Mouse (Mus musculus) testis, adult 2 months (tissue): Measurements from ENCODE around the gene Lyst. TPM values are rescaled to one million over a fixed set of nuclear protein-coding genes. Genes with fewer than 3 reads are reported as not detected.
"Not testable (repeated sequence)": the region's sequence is repeated elsewhere in the genome, so short reads cannot be mapped to it uniquely, and the experiment has no call there.

Source experiments
- H3K27ac ChIP-seq: fragments of 200-500 bp; 2 replicates; pipeline ENCODE4 v1.5.1; 2012; ENCODE audit warnings: low read depth, low read length; ENCODE audit not compliant: control insufficient read depth, insufficient read depth
- H3K27me3 ChIP-seq: fragments of 200-500 bp; 2 replicates; pipeline ENCODE4 v1.6.1; 2012; ENCODE audit warnings: mild to moderate bottlenecking, low read length, moderate library complexity; ENCODE audit not compliant: control insufficient read depth, insufficient read depth
- H3K36me3 ChIP-seq: fragments of 200-500 bp; 2 replicates; pipeline ENCODE4 v1.6.1; 2012; ENCODE audit warnings: mild to moderate bottlenecking, low read length; ENCODE audit not compliant: control insufficient read depth, insufficient read depth
- H3K4me1 ChIP-seq: fragments of 200-500 bp; 2 replicates; pipeline ENCODE4 v1.6.1; 2012; ENCODE audit warnings: low read length; ENCODE audit not compliant: control insufficient read depth, insufficient read depth
- H3K4me3 ChIP-seq: fragments of 200-500 bp; 2 replicates; pipeline ENCODE4 v1.5.1; 2012; ENCODE audit warnings: low read depth, mild to moderate bottlenecking, low read length, moderate library complexity, mixed read lengths; ENCODE audit not compliant: control insufficient read depth
- CTCF ChIP-seq: fragments of 200-500 bp; IDR thresholded peaks from 2 replicates; pipeline ENCODE4 v1.5.1; 2012; ENCODE audit warnings: low read depth, mild to moderate bottlenecking, inconsistent platforms, low read length, moderate library complexity; ENCODE audit not compliant: control insufficient read depth, insufficient read depth, insufficient replicate concordance
- POLR2A ChIP-seq: fragments of 200-500 bp; IDR thresholded peaks from 2 replicates; pipeline ENCODE4 v1.6.1; 2012; ENCODE audit warnings: low read depth, mild to moderate bottlenecking, inconsistent platforms, low read length, moderate library complexity; ENCODE audit not compliant: control insufficient read depth
- polyA plus RNA-seq: library from polyadenylated mRNA; depleted of rRNA; stranded (reverse); fragments of >200 nt; gene quantifications from 2 replicates; pipeline ENCODE4 v1.2.3, GENCODE M21; 2012

Lyst gene
- polyA plus RNA-seq, 1 experiment = 7.5 TPM

GRCm38 (mm10) chr13:13796082-13796481, 205.9 kb downstream of the Lyst start:
- Histone ChIP-seq H3K27me3 (no peaks in the 10 kb centered on the region), H3K4me1 (no peaks in the 10 kb centered on the region; the same call in 1 of the 2 replicates), H3K36me3 (no peaks in the 10 kb centered on the region), H3K4me3 (no peak overlapping the region), H3K27ac (no peak overlapping the region)
- no peak for TF ChIP-seq POLR2A
- TF ChIP-seq CTCF = no peak

DNA sequence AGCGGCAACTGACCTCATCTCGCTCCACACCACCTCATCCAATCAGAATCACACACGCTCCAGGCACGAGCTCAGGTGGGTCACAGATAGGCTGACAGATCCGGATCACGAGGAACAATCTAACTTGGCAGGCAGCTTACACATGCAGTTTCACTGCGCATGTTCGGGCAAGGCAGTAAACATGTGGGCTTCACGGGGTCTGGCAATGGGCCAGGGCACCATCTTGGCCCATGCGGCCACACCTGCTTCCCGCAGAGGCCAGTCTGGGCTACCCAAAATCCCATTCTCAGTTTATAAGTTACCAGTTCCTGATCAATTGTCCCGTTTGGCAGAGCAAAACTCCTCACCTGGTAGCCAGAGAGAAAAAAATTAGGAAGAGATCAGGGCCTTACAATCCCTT, 207.6 kb downstream of the Lyst start:
- H3K36me3 ChIP-seq, H3K4me3 ChIP-seq, H3K27me3 ChIP-seq, H3K4me1 ChIP-seq, H3K27ac ChIP-seq: not testable (repeated sequence)

GRCm38 (mm10) chr13:13798775-13799174, 208.6 kb downstream of the Lyst start:
- H3K27ac ChIP-seq = no peak overlapping the region
- H3K4me3 ChIP-seq = no peak overlapping the region
- no peaks in the 10 kb centered on the region for H3K27me3 ChIP-seq
- H3K36me3 ChIP-seq = no peaks in the 10 kb centered on the region
- H3K4me1 ChIP-seq = no peaks in the 10 kb centered on the region; the same call in 1 of the 2 replicates
- no peak for TF ChIP-seq POLR2A
- no peak for TF ChIP-seq CTCF

GRCm38 (mm10) chr13:13808337-13809132, 218.3 kb downstream of the Lyst start:
- Histone ChIP-seq H3K27ac (no peak overlapping the region), H3K4me3 (no peak overlapping the region), H3K4me1 (no peaks in the 10 kb centered on the region), H3K27me3 (no peaks in the 10 kb centered on the region), H3K36me3 (no peaks in the 10 kb centered on the region)
- TF ChIP-seq CTCF (no peak), POLR2A (no peak)

GRCm38 (mm10) chr13:13810885-13811284, 220.7 kb downstream of the Lyst start:
- TF ChIP-seq POLR2A = no peak
- TF ChIP-seq CTCF = no peak
- H3K4me3 ChIP-seq = no peak overlapping the region
- H3K4me1 ChIP-seq = no peaks in the 10 kb centered on the region

GRCm38 (mm10) chr13:13818696-13819095, 228.5 kb downstream of the Lyst start:
- no peak overlapping the region for H3K4me3 ChIP-seq
- H3K36me3 ChIP-seq = no peaks in the 10 kb centered on the region
- H3K27me3 ChIP-seq = no peaks in the 10 kb centered on the region
- H3K27ac ChIP-seq = no peak overlapping the region
- no peaks in the 10 kb centered on the region for H3K4me1 ChIP-seq
- TF ChIP-seq POLR2A (no peak), CTCF (no peak)

More at GRCm38 (mm10) chr13:13810885-13811284, 220.7 kb downstream of the Lyst start:
- Histone ChIP-seq H3K36me3 (no peaks in the 10 kb centered on the region), H3K27ac (no peak overlapping the region), H3K27me3 (no peaks in the 10 kb centered on the region)

- Histone ChIP-seq H3K27ac (no peak overlapping the region), H3K4me3 (no peak overlapping the region), H3K4me1 (no peaks in the 10 kb centered on the region), H3K36me3 (no peaks in the 10 kb centered on the region), H3K27me3 (no peaks in the 10 kb centered on the region)
- TF ChIP-seq CTCF = no peak
- no peak for TF ChIP-seq POLR2A
Measured at GRCm38 (mm10) chr13:13820234-13821123, 230.3 kb downstream of the Lyst start.

GRCm38 (mm10) chr13:13824946-13825345, 234.7 kb downstream of the Lyst start:
- no peaks in the 10 kb centered on the region for H3K4me1 ChIP-seq
- no peak overlapping the region for H3K4me3 ChIP-seq
- no peak overlapping the region for H3K27ac ChIP-seq
- H3K36me3 ChIP-seq = no peaks in the 10 kb centered on the region
- no peaks in the 10 kb centered on the region for H3K27me3 ChIP-seq
- no peak for TF ChIP-seq POLR2A
- TF ChIP-seq CTCF = no peak
